Mouse (Mus musculus): ENCODE results near the gene Pik3r2.

- TF ChIP-seq POLR2A (IDR thresholded peaks at IDR 0.05; ENCODE audit: low read depth, low read length): no peak
- TF ChIP-seq CTCF (IDR thresholded peaks at IDR 0.05; ENCODE audit: extremely low read depth, insufficient read depth, insufficient read length, insufficient replicate concordance): no peak
These were observed 14.4 kb downstream of the Pik3r2 start for GRCm38 (mm10) chr8:70762118-70762517.

Measured in spleen, adult 2 months (tissue).